Comparison of ENCODE assay signal across 9 mouse cellular contexts in genomic region chr3:83053758-83054157, GRCm38 (mm10). TPM values are rescaled to one million over a fixed set of nuclear protein-coding genes. Genes with fewer than 3 reads are reported as not detected.
DNase-seq lines count a peak whose midpoint lies in the region; ATAC-seq lines count a peak whose summit lies in the region.
"Had no signal": no experiment of that assay in that cellular context is flagged by ENCODE, and none has a peak within 500 bp of the region (broad histone marks: within the 10 kb centered on the region; RNA-seq: fewer than 3 reads in every experiment).

No protein-coding gene starts in this region.

- peaks cover 5% of the 10 kb centered on the region for H3K4me1 ChIP-seq in embryonic facial prominence, embryonic 14.5 days (ENCODE audit: control insufficient read depth, insufficient read depth, low read length)

- no peaks in the 10 kb centered on the region for H3K9me3 ChIP-seq in embryonic facial prominence, embryonic 14.5 days (ENCODE audit: control insufficient read depth, low read length)
- H3K9me3 ChIP-seq: limb, embryonic 12.5 days had no signal

- DNase-seq in frontal cortex, postnatal 36 days (ENCODE audit: low spot score in 2 of 2), result peak; percentile 21 to 49
- peak; percentile 6 for DNase-seq in urinary bladder, postnatal 25 days (ENCODE audit: low spot score)
- no peak for DNase-seq in urinary bladder, adult 2 months (ENCODE audit: low spot score)
- DNase-seq in embryonic facial prominence, embryonic 14.5 days (ENCODE audit: low spot score), result peak; percentile 59
- DNase-seq in layer of hippocampus, adult 9-10 months (ENCODE audit: low spot score), result peak; percentile 43

- 30% methylated on average over 10 of the region's 10 CpGs for WGBS in embryonic facial prominence, embryonic 14.5 days

- no peak overlapping the region for H3K27ac ChIP-seq in embryonic facial prominence, embryonic 14.5 days (replicated peaks; ENCODE audit: low read depth, low read length)
- H3K27ac ChIP-seq: limb, embryonic 12.5 days had no signal

- H3K4me2 ChIP-seq in embryonic facial prominence, embryonic 14.5 days (ENCODE audit: low read depth, low read length), result no peak overlapping the region

- no peak for ATAC-seq in frontal cortex, adult (ENCODE audit: low TSS enrichment)
- ATAC-seq in embryonic facial prominence, embryonic 14.5 days (ENCODE audit: low read depth), result no peak
- peak; percentile 38 for ATAC-seq in megakaryocyte progenitor cell, adult 5-6 weeks (replicated peaks; ENCODE audit: poor library complexity)
- no peak for ATAC-seq in erythroid progenitor cell, adult 5-6 weeks (replicated peaks; ENCODE audit: low FRiP score, poor library complexity, severe bottlenecking)

- no peak overlapping the region for H3K9ac ChIP-seq in embryonic facial prominence, embryonic 14.5 days (ENCODE audit: low read depth, low read length)
- H3K9ac ChIP-seq: limb, embryonic 12.5 days had no signal

- no peaks in the 10 kb centered on the region for H3K27me3 ChIP-seq in embryonic facial prominence, embryonic 14.5 days (replicated peaks; ENCODE audit: control insufficient read depth, insufficient read depth, low read length)
- H3K27me3 ChIP-seq: limb, embryonic 12.5 days had no signal

- H3K36me3 ChIP-seq in embryonic facial prominence, embryonic 14.5 days (ENCODE audit: control insufficient read depth, insufficient read depth, low read length), result peaks cover 20% of the 10 kb centered on the region

- no peak overlapping the region for H3K4me3 ChIP-seq in embryonic facial prominence, embryonic 14.5 days (ENCODE audit: low read depth, low read length)
- H3K4me3 ChIP-seq: limb, embryonic 12.5 days had no signal

RNA-seq across cellular contexts. Expression of gene Plrg1, which starts 1.6 kb away (rescaled TPM):
- polyA plus RNA-seq in urinary bladder, adult 2 months (2012; rRNA removed), result 47.6 and 52.4 TPM in 2 replicates
- 86.1 and 98.0 TPM in 2 replicates for polyA plus RNA-seq in embryonic facial prominence, embryonic 14.5 days (2014; fragmentation: Nextera tagmentation; extraction: Ambion mirVana)
- 42.4 and 51.2 TPM in 2 replicates for total RNA-seq in megakaryocyte progenitor cell, adult 5-6 weeks (2015)
- total RNA-seq in megakaryocyte progenitor cell, adult 5-6 weeks (2017), result 81.3 and 83.9 TPM in 2 replicates
- total RNA-seq in erythroid progenitor cell, adult 5-6 weeks (2015; ENCODE audit: low replicate concordance), result 8.8 and 39.3 TPM in 2 replicates
- total RNA-seq in erythroid progenitor cell, adult 5-6 weeks (2017; ENCODE audit: low replicate concordance), result 25.6 and 28.5 TPM in 2 replicates

RNA-seq across cellular contexts. Expression of gene Fgb, which starts 4.1 kb away (rescaled TPM):
- 0.01 and 0.25 TPM in 2 replicates for polyA plus RNA-seq in urinary bladder, adult 2 months (2012; rRNA removed)
- 0.10 TPM in 1 of 2 replicates, not detected in the other for polyA plus RNA-seq in embryonic facial prominence, embryonic 14.5 days (2014; fragmentation: Nextera tagmentation; extraction: Ambion mirVana)
- not detected in 2 replicates for total RNA-seq in megakaryocyte progenitor cell, adult 5-6 weeks (2015)
- not detected in 2 replicates for total RNA-seq in megakaryocyte progenitor cell, adult 5-6 weeks (2017)
- total RNA-seq in erythroid progenitor cell, adult 5-6 weeks (2015; ENCODE audit: low replicate concordance), result not detected in 2 replicates
- not detected in 2 replicates for total RNA-seq in erythroid progenitor cell, adult 5-6 weeks (2017; ENCODE audit: low replicate concordance)

RNA-seq across cellular contexts. Expression of gene Fga, which starts 27.9 kb away (rescaled TPM):
- 0.27 TPM in 1 of 2 replicates, not detected in the other for polyA plus RNA-seq in urinary bladder, adult 2 months (2012; rRNA removed)
- 0.09 TPM in 1 of 2 replicates, not detected in the other for polyA plus RNA-seq in embryonic facial prominence, embryonic 14.5 days (2014; fragmentation: Nextera tagmentation; extraction: Ambion mirVana)
- not detected in 2 replicates for total RNA-seq in megakaryocyte progenitor cell, adult 5-6 weeks (2015)
- total RNA-seq in megakaryocyte progenitor cell, adult 5-6 weeks (2017), result not detected in 2 replicates
- not detected in 2 replicates for total RNA-seq in erythroid progenitor cell, adult 5-6 weeks (2015; ENCODE audit: low replicate concordance)
- total RNA-seq in erythroid progenitor cell, adult 5-6 weeks (2017; ENCODE audit: low replicate concordance), result not detected in 2 replicates

RNA-seq across cellular contexts. Expression of gene Fgg, which starts 46.2 kb away (rescaled TPM):
- polyA plus RNA-seq in urinary bladder, adult 2 months (2012; rRNA removed), result 0.44 TPM in 1 of 2 replicates, not detected in the other
- 0.12 and 0.13 TPM in 2 replicates for polyA plus RNA-seq in embryonic facial prominence, embryonic 14.5 days (2014; fragmentation: Nextera tagmentation; extraction: Ambion mirVana)
- total RNA-seq in megakaryocyte progenitor cell, adult 5-6 weeks (2015), result not detected in 2 replicates
- total RNA-seq in megakaryocyte progenitor cell, adult 5-6 weeks (2017), result not detected in 2 replicates
- total RNA-seq in erythroid progenitor cell, adult 5-6 weeks (2015; ENCODE audit: low replicate concordance), result not detected in 2 replicates
- not detected in 2 replicates for total RNA-seq in erythroid progenitor cell, adult 5-6 weeks (2017; ENCODE audit: low replicate concordance)
- polyA plus RNA-seq: limb, embryonic 12.5 days had no signal
